Mouse (Mus musculus): ENCODE data around the gene Plod2.

DNA sequence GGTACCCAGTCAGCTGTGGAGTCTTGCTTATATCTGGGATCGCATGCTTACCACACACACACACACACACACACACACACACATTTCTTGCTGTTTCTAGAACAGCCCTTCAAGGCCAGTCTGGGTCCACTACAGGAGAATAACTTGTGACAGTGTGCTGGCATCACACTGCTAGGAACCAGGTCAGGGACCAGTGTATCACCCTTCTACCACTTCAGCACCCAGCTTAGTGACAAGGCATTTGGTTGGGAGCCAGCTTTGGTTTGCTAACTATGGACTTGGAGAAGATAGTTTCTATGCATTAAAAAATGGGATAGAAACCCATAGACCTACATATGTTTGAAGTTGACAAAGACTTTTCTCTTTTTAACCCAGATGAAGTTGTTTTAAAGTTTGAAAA is 46.2 kb downstream of the Plod2 start:
- no peak for TF ChIP-seq CTCF (IDR thresholded peaks at IDR 0.05; ENCODE audit: extremely low read depth, insufficient read depth, low read length)
- no peak for TF ChIP-seq POLR2A (IDR thresholded peaks at IDR 0.05; ENCODE audit: extremely low read depth, insufficient read depth, low read length)

Data from cortical plate, adult 2 months (tissue).